ENCODE assay signal across 1 mouse cellular context in the genomic region with DNA sequence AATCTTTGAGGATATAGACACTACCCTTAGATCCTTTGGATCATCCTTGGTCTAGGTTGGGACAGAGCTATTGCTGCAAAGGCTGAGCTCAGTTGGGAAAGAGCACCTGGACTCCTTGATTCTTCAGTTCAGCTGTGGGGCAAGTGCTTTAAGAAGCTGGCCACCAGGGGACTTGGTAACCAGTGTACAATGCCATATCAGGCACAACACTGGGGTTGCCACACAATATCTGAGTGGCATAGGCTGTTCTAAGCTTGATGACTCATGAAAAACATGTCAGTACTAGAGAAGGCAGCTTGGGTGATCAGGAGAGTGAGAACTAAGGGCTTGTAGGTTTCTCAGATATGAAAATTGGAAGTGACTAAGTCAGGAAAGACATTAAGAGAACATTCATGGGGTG.
TF ChIP-seq lines count a peak whose summit lies in the region.

No protein-coding gene starts in this region.

TF ChIP-seq in MEL, 35 proteins besides CTCF, POLR2A, EP300 and RAD21:
- TF ChIP-seq MAZ (IDR thresholded peaks at IDR 0.05; ENCODE audit: low read depth, low read length): no peak
- TF ChIP-seq MAX (IDR thresholded peaks at IDR 0.05; ENCODE audit: low read length): no peak
- no peak for TF ChIP-seq JUND (IDR thresholded peaks at IDR 0.05; ENCODE audit: low read depth, low read length)
- no peak for TF ChIP-seq RCOR1 (IDR thresholded peaks at IDR 0.05; ENCODE audit: low read depth, low read length)
- no peak for TF ChIP-seq NRF1 (IDR thresholded peaks at IDR 0.05; ENCODE audit: insufficient read depth, low read depth, low read length, poor library complexity, severe bottlenecking)
- TF ChIP-seq MYB (IDR thresholded peaks at IDR 0.05; ENCODE audit: low read depth, low read length): no peak
- no peak for TF ChIP-seq TBP (IDR thresholded peaks at IDR 0.05; ENCODE audit: low read depth, low read length)
- TF ChIP-seq GABPA (IDR thresholded peaks at IDR 0.05; ENCODE audit: low read depth, low read length): no peak
- no peak for TF ChIP-seq TCF12 (IDR thresholded peaks at IDR 0.05; ENCODE audit: low read depth, low read length)
- no peak for TF ChIP-seq SIN3A (IDR thresholded peaks at IDR 0.05; ENCODE audit: low read length)
- TF ChIP-seq E2F4 (IDR thresholded peaks at IDR 0.05; ENCODE audit: borderline replicate concordance, low read depth, low read length): no peak
- TF ChIP-seq SMC3 (IDR thresholded peaks at IDR 0.05; ENCODE audit: low read depth, low read length): no peak
- no peak for TF ChIP-seq TAL1 (IDR thresholded peaks at IDR 0.05; ENCODE audit: low read length)
- TF ChIP-seq POLR2AphosphoS5 (IDR thresholded peaks at IDR 0.05; ENCODE audit: borderline replicate concordance, low read depth, low read length): no peak
- TF ChIP-seq USF2 (IDR thresholded peaks at IDR 0.05; ENCODE audit: borderline replicate concordance in 1 of 2, insufficient read depth in 1 of 2, low read depth in 1 of 2, low read length in 2 of 2): no peak
- TF ChIP-seq USF1 (IDR thresholded peaks at IDR 0.05; ENCODE audit: low read depth, low read length): no peak
- no peak for TF ChIP-seq CHD1 (IDR thresholded peaks at IDR 0.05; ENCODE audit: low read depth, low read length)
